ENCODE assay signal across 8 mouse cellular contexts in genomic region chrX:73053860-73054563, GRCm38 (mm10). TPM values are rescaled to one million over a fixed set of nuclear protein-coding genes. Genes with fewer than 3 reads are reported as not detected.
A peak's percentile ranks its signal among the peaks of the same experiment; 100 is the strongest.
DNase-seq lines count a peak whose midpoint lies in the region; ATAC-seq lines count a peak whose summit lies in the region.

No protein-coding gene starts in this region.

- 20% methylated on average over 14 of the region's 14 CpGs for WGBS in intestine, embryonic 15.5 days

- H3K36me3 ChIP-seq in intestine, embryonic 15.5 days = no peaks in the 10 kb centered on the region

- H3K27me3 ChIP-seq in intestine, embryonic 15.5 days (replicated peaks) = no peaks in the 10 kb centered on the region

- no peak overlapping the region for H3K9ac ChIP-seq in intestine, embryonic 15.5 days

- ATAC-seq in intestine, embryonic 15.5 days = peak; percentile 94

- DNase-seq in adrenal gland, adult 2 months = peak; percentile 92
- peak; percentile 79 for DNase-seq in embryo, embryonic 11.5 days (ENCODE audit: low read depth, low spot score)
- peak; percentile 82 to 87 for DNase-seq in gastrocnemius, postnatal 4 days (ENCODE audit: low spot score in 2 of 2)
- peak; percentile 96 for DNase-seq in left cerebral cortex, postnatal 14 days (ENCODE audit: low spot score in 2 of 2)
- peak; percentile 92 for DNase-seq in mesoderm, embryonic 11.5 days (ENCODE audit: low read depth, low spot score)
- peak; percentile 88 for DNase-seq in right cerebral cortex, postnatal 25 days
- DNase-seq in urinary bladder, postnatal 36 days (ENCODE audit: low spot score in 2 of 2) = peak; percentile 82 to 90

- H3K4me2 ChIP-seq in intestine, embryonic 15.5 days (replicated peaks) = 0 out of 2 replicates have a peak overlapping the region, but pooled peaks have one; percentile 14

- H3K4me1 ChIP-seq in intestine, embryonic 15.5 days (replicated peaks) = no peaks in the 10 kb centered on the region

- no peak overlapping the region for H3K27ac ChIP-seq in intestine, embryonic 15.5 days

- no peaks in the 10 kb centered on the region for H3K9me3 ChIP-seq in intestine, embryonic 15.5 days

- no peak overlapping the region for H3K4me3 ChIP-seq in intestine, embryonic 15.5 days (replicated peaks)

- intact Hi-C loops in left cerebral cortex, postnatal 14 days (cut with DNase I) = loop anchor here (10.0 kb wide), 1 partner anchor 621 kb away; the partner anchor contains the start of gene Slc6a8

RNA-seq across cellular contexts. Expression of gene Pnma3, which starts 10.6 kb away (rescaled TPM):
- under 1 TPM; 0.14 to 0.41 TPM for total RNA-seq in adrenal gland, adult 2 months (2021)
- polyA plus RNA-seq in adrenal gland, adult 2 months (2012; rRNA removed) = 0.17 and 0.19 TPM in 2 replicates
- total RNA-seq in gastrocnemius, postnatal 4 days (2021) = not detected
- polyA plus RNA-seq in intestine, embryonic 15.5 days (2015; fragmentation: Nextera tagmentation; extraction: Ambion mirVana) = 0.16 TPM in 1 of 2 replicates, not detected in the other
- total RNA-seq in left cerebral cortex, postnatal 14 days (2021) = 10 to 100 TPM; 18.1 to 19.6 TPM

RNA-seq across cellular contexts. Expression of gene Pnma5, which starts 17.1 kb away (rescaled TPM):
- total RNA-seq in adrenal gland, adult 2 months (2021) = under 1 TPM; 0.24 to 0.32 TPM
- not detected in 2 replicates for polyA plus RNA-seq in adrenal gland, adult 2 months (2012; rRNA removed)
- total RNA-seq in gastrocnemius, postnatal 4 days (2021) = under 1 TPM in 1 of 2 experiments, not detected in 1; 0.12 TPM
- 0.09 TPM in 1 of 2 replicates, not detected in the other for polyA plus RNA-seq in intestine, embryonic 15.5 days (2015; fragmentation: Nextera tagmentation; extraction: Ambion mirVana)
- under 1 TPM; 0.44 to 0.51 TPM for total RNA-seq in left cerebral cortex, postnatal 14 days (2021)

RNA-seq across cellular contexts. Expression of gene Xlr4a, which starts 28.3 kb away (rescaled TPM):
- total RNA-seq in adrenal gland, adult 2 months (2021) = 1 to 10 TPM in 1 of 2 experiments, not detected in 1; 2.0 TPM
- polyA plus RNA-seq in adrenal gland, adult 2 months (2012; rRNA removed) = not detected in 2 replicates
- total RNA-seq in gastrocnemius, postnatal 4 days (2021) = under 1 TPM in 1 of 2 experiments, not detected in 1; 0.26 TPM
- polyA plus RNA-seq in intestine, embryonic 15.5 days (2015; fragmentation: Nextera tagmentation; extraction: Ambion mirVana) = 2.3 and 2.4 TPM in 2 replicates
- 1 to 10 TPM in 1 of 2 experiments, under 1 TPM in 1; 0.80 to 1.2 TPM for total RNA-seq in left cerebral cortex, postnatal 14 days (2021)

RNA-seq across cellular contexts. Expression of gene Xlr3a, which starts 42.9 kb away (rescaled TPM):
- 1 to 10 TPM in 1 of 2 experiments, not detected in 1; 3.5 TPM for total RNA-seq in adrenal gland, adult 2 months (2021)
- 0.92 TPM in 1 of 2 replicates, not detected in the other for polyA plus RNA-seq in adrenal gland, adult 2 months (2012; rRNA removed)
- total RNA-seq in gastrocnemius, postnatal 4 days (2021) = under 1 TPM; 0.54 to 0.88 TPM
- 6.2 and 7.5 TPM in 2 replicates for polyA plus RNA-seq in intestine, embryonic 15.5 days (2015; fragmentation: Nextera tagmentation; extraction: Ambion mirVana)
- 1 to 10 TPM in 1 of 2 experiments, not detected in 1; 1.1 TPM for total RNA-seq in left cerebral cortex, postnatal 14 days (2021)

Comparison
In these comparisons a context has a peak if more than half of its experiments do, and no peak if none do; other contexts are left out.
1. RNA of gene Pnma3, which starts 10.6 kb away (total RNA-seq): 18.1 to 19.6 TPM in left cerebral cortex, postnatal 14 days; 0.14 to 0.41 TPM in adrenal gland, adult 2 months and not detected in gastrocnemius, postnatal 4 days; every median in the first group is over 10 times any median in the second.
2. Peak in every context shown above with its lines, with median percentiles within 50 percentile points of each other: DNase-seq.